Mouse (Mus musculus) liver, postnatal 0 days (tissue): ENCODE results near the gene Kirrel3. TPM values are rescaled to one million over a fixed set of nuclear protein-coding genes. Genes with fewer than 3 reads are reported as not detected.
A peak's percentile ranks its signal among the peaks of the same experiment; 100 is the strongest.

Experiments
- ATAC-seq: fragments of 200-750 bp; cut with Nextera tagmentation; 2 replicates; pipeline ENCODE4 v1.8.0; 2017; ENCODE audit warnings: mild to moderate bottlenecking, moderate library complexity
- DNase-seq: peaks from one replicate; pipeline ENCODE4 v3.0.0-alpha.2; 2016
- H3K27ac ChIP-seq: fragments of 300-500 bp; sonication (generic); 2 replicates; pipeline ENCODE4 v1.5.1; 2014; ENCODE audit warnings: antibody characterized with exemption, moderate library complexity, mild to moderate bottlenecking, low read depth
- H3K27me3 ChIP-seq: fragments of 300-500 bp; sonication (generic); 2 replicates; pipeline ENCODE4 v1.6.1; 2014; ENCODE audit warnings: low read length, control low read depth, mixed read lengths; ENCODE audit not compliant: insufficient read depth
- H3K36me3 ChIP-seq: fragments of 300-500 bp; sonication (generic); replicated peaks from 2 replicates; pipeline ENCODE4 v1.6.1; 2014; ENCODE audit warnings: mild to moderate bottlenecking, control low read depth, low read length, moderate library complexity, mixed read lengths; ENCODE audit not compliant: insufficient read depth
- H3K4me1 ChIP-seq: fragments of 300-500 bp; sonication (generic); 2 replicates; pipeline ENCODE4 v1.6.1; 2014; ENCODE audit warnings: antibody characterized with exemption, mild to moderate bottlenecking, control low read depth; ENCODE audit not compliant: insufficient read depth
- H3K4me2 ChIP-seq: fragments of 300-500 bp; sonication (generic); 2 replicates; pipeline ENCODE4 v1.6.1; 2014; ENCODE audit warnings: low read depth, mild to moderate bottlenecking, low read length, moderate library complexity, mixed read lengths
- H3K4me3 ChIP-seq: fragments of 300-500 bp; sonication (generic); 2 replicates; pipeline ENCODE4 v1.5.1; 2014; ENCODE audit warnings: low read depth, low read length
- H3K9ac ChIP-seq: fragments of 300-500 bp; sonication (generic); replicated peaks from 2 replicates; pipeline ENCODE4 v1.6.1; 2014; ENCODE audit warnings: mild to moderate bottlenecking, moderate library complexity
- H3K9me3 ChIP-seq: fragments of 300-500 bp; sonication (generic); 2 replicates; pipeline ENCODE4 v1.6.1; 2016; ENCODE audit warnings: mild to moderate bottlenecking, control low read depth, low read length, mixed read lengths
- CTCF ChIP-seq: sonication (generic); IDR thresholded peaks from 2 replicates; pipeline ENCODE4 v1.5.1; 2016; ENCODE audit warnings: antibody characterized with exemption, low read depth
- EP300 ChIP-seq: IDR thresholded peaks from 2 replicates; pipeline ENCODE4 v1.6.1; 2016; ENCODE audit warnings: antibody characterized with exemption, low read depth, mild to moderate bottlenecking
- WGBS: fragments of 180-500 bp; shearing (Covaris S2); extraction: QIAGEN DNeasy Blood & Tissue Kit; methylation state at CpG from one replicate; pipeline ENCODE4 v1.1.7; 2014; ENCODE audit not compliant: insufficient replicate concordance; 5-methylcytosine and 5-hydroxymethylcytosine counted together
- polyA plus RNA-seq: library from polyadenylated mRNA; unstranded; fragments of >200 nt; fragmentation: Nextera tagmentation; extraction: Ambion mirVana; gene quantifications from 2 replicates; pipeline ENCODE4 v1.2.1, GENCODE M21; 2015

Kirrel3 gene
- polyA plus RNA-seq, 1 experiment from 2014 or later, result 0.07 TPM

- ATAC-seq (no peak), DNase-seq (no peak)
- Histone ChIP-seq H3K9me3 (no peaks in the 10 kb centered on the region), H3K36me3 (no peaks in the 10 kb centered on the region), H3K27me3 (no peaks in the 10 kb centered on the region), H3K27ac (no peak overlapping the region), H3K9ac (no peak overlapping the region), H3K4me3 (no peak overlapping the region), H3K4me1 (no peaks in the 10 kb centered on the region), H3K4me2 (no peak overlapping the region)
- no peak for TF ChIP-seq EP300
- no peak for TF ChIP-seq CTCF
- 62% methylated on average over 5 of the region's 5 CpGs for WGBS
These were observed 266.5 kb downstream of the Kirrel3 start for GRCm38 (mm10) chr9:34752076-34752800.

GRCm38 (mm10) chr9:34752801-34753170 lies 267.1 kb downstream of the Kirrel3 start:
- 23% methylated on average over 4 of the region's 4 CpGs for WGBS
- Histone ChIP-seq H3K4me1 (no peaks in the 10 kb centered on the region), H3K36me3 (no peaks in the 10 kb centered on the region), H3K9ac (no peak overlapping the region), H3K4me3 (no peak overlapping the region), H3K27me3 (no peaks in the 10 kb centered on the region), H3K4me2 (no peak overlapping the region), H3K27ac (no peak overlapping the region), H3K9me3 (no peaks in the 10 kb centered on the region)
- DNase-seq (peak; percentile 66), ATAC-seq (no peak)
- no peak for TF ChIP-seq EP300
- peak; percentile 84 for TF ChIP-seq CTCF

- ATAC-seq (no peak), DNase-seq (no peak)
- no peaks in the 10 kb centered on the region for H3K27me3 ChIP-seq
- H3K4me2 ChIP-seq, result no peak overlapping the region
- H3K4me1 ChIP-seq, result no peaks in the 10 kb centered on the region
- H3K9ac ChIP-seq, result no peak overlapping the region
- no peak overlapping the region for H3K4me3 ChIP-seq
- H3K27ac ChIP-seq, result no peak overlapping the region
- 62% methylated on average over 5 of the region's 5 CpGs for WGBS
- TF ChIP-seq EP300 (no peak), CTCF (no peak)
- no peaks in the 10 kb centered on the region for H3K36me3 ChIP-seq
- no peaks in the 10 kb centered on the region for H3K9me3 ChIP-seq
These were observed 268.2 kb downstream of the Kirrel3 start for GRCm38 (mm10) chr9:34753891-34754290.

- no peak overlapping the region for H3K4me3 ChIP-seq
- H3K27ac ChIP-seq, result no peak overlapping the region
- H3K4me2 ChIP-seq, result no peak overlapping the region
- H3K9me3 ChIP-seq, result no peaks in the 10 kb centered on the region
- 63% methylated on average over 6 of the region's 6 CpGs for WGBS
- ATAC-seq, result no peak
- no peak for DNase-seq
- H3K9ac ChIP-seq, result no peak overlapping the region
- no peaks in the 10 kb centered on the region for H3K36me3 ChIP-seq
- TF ChIP-seq EP300, result no peak
- TF ChIP-seq CTCF, result no peak
- H3K4me1 ChIP-seq, result no peaks in the 10 kb centered on the region
- H3K27me3 ChIP-seq, result no peaks in the 10 kb centered on the region
These were observed 268.9 kb downstream of the Kirrel3 start for GRCm38 (mm10) chr9:34754523-34755097.

- H3K27ac ChIP-seq, result no peak overlapping the region
- no peaks in the 10 kb centered on the region for H3K4me1 ChIP-seq
- ATAC-seq (no peak), DNase-seq (no peak)
- no peak overlapping the region for H3K4me3 ChIP-seq
- H3K36me3 ChIP-seq, result no peaks in the 10 kb centered on the region
- no peak overlapping the region for H3K9ac ChIP-seq
- no peaks in the 10 kb centered on the region for H3K27me3 ChIP-seq
- TF ChIP-seq EP300 (no peak), CTCF (no peak)
- H3K9me3 ChIP-seq, result no peaks in the 10 kb centered on the region
- H3K4me2 ChIP-seq, result no peak overlapping the region
- WGBS, result 75% methylated on average over 7 of the region's 7 CpGs
These were observed 270.4 kb downstream of the Kirrel3 start for GRCm38 (mm10) chr9:34756055-34756454.

- Histone ChIP-seq H3K9ac (no peak overlapping the region), H3K27ac (no peak overlapping the region), H3K4me1 (no peaks in the 10 kb centered on the region), H3K27me3 (no peaks in the 10 kb centered on the region), H3K4me2 (no peak overlapping the region), H3K36me3 (no peaks in the 10 kb centered on the region), H3K9me3 (no peaks in the 10 kb centered on the region), H3K4me3 (no peak overlapping the region)
- WGBS, result 52% methylated on average over 5 of the region's 5 CpGs
- DNase-seq (no peak), ATAC-seq (no peak)
- TF ChIP-seq EP300 (no peak), CTCF (no peak)
These were observed 273.2 kb downstream of the Kirrel3 start for GRCm38 (mm10) chr9:34758925-34759324.

GRCm38 (mm10) chr9:34760521-34760920 lies 274.8 kb downstream of the Kirrel3 start:
- no peak overlapping the region for H3K4me3 ChIP-seq
- no peaks in the 10 kb centered on the region for H3K36me3 ChIP-seq
- no peaks in the 10 kb centered on the region for H3K27me3 ChIP-seq
- H3K27ac ChIP-seq, result no peak overlapping the region
- H3K4me2 ChIP-seq, result no peak overlapping the region
- no peaks in the 10 kb centered on the region for H3K9me3 ChIP-seq
- WGBS, result 75% methylated on average over 3 of the region's 3 CpGs
- no peak for ATAC-seq
- H3K9ac ChIP-seq, result no peak overlapping the region
- no peak for TF ChIP-seq CTCF
- no peak for TF ChIP-seq EP300
- no peak for DNase-seq
- no peaks in the 10 kb centered on the region for H3K4me1 ChIP-seq
